Mouse (Mus musculus): ENCODE measurements around the gene B4galt5. TPM values are rescaled to one million over a fixed set of nuclear protein-coding genes. Genes with fewer than 3 reads are reported as not detected.

B4galt5 gene
- total and polyA plus RNA-seq, 3 experiments = 12.5 to 17.6 (median 13.5) TPM

DNA sequence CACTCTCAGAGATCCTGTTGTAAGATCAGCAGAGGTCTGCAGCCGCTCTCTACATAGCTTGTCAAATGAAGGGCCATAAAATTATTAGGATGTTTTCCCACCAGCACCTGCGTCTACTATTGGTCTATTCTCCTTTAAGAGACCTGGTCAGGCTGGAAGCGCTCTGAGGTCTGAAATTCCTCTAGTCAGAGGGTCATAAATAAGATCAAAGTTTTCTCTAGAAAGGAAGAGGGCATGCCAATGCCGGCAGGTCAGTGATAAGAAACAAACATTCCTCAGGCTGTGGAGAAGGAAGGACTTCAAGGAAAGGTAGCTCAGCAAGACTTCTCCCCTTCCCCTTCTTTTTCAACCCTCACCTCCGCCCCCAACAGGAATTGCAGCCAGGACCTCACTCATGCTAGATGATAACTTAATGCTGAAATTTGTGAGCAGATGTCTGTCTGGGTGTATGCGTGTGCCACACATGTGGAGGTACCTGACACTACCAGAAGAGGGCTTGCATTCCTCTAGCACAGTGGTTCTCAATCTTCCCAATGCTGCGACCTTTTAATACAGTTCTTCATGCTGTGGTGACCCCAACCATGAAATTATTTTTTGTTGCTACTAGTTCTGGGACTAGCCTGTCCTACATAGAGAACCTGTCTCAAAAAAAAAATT lies 3.3 kb downstream of the B4galt5 start:
- Histone ChIP-seq H3K4me3 (replicated peaks in 1 of 3; ENCODE audit: low read depth in 2 of 3, low read length in 2 of 3, poor library complexity in 1 of 3) (no peak overlapping the region), H3K9me3 (replicated peaks; ENCODE audit: low read length) (no peaks in the 10 kb centered on the region), H3K4me2 (ENCODE audit: insufficient read depth, low read depth, poor library complexity, severe bottlenecking) (no peak overlapping the region), H3K36me3 (replicated peaks in 1 of 2; ENCODE audit: control insufficient read depth in 1 of 2, insufficient read depth in 1 of 2, low read length in 1 of 2) (peaks cover 0 to 31% of the 10 kb centered on the region in 2 experiments), H3K27ac (ENCODE audit: insufficient read depth, low read depth) (no peak overlapping the region), H3K9ac (ENCODE audit: insufficient read depth, low read depth) (no peak overlapping the region), H3K79me2 (replicated peaks; ENCODE audit: control insufficient read depth, extremely low read depth, insufficient read depth, poor library complexity, severe bottlenecking) (peaks cover 52% of the 10 kb centered on the region), H3K27me3 (replicated peaks) (no peaks in the 10 kb centered on the region), H3K4me1 (ENCODE audit: control insufficient read depth in 1 of 2, insufficient read depth in 2 of 2) (peaks cover 20 to 71% of the 10 kb centered on the region in 2 experiments)
- in situ Hi-C loops (cut with MboI; ENCODE audit: low pct_ligation_motif_present, low pct_unique_long_range_greater_than_20kb, low sequenced_read_pairs) = no loop called here
- TF ChIP-seq IRF4 (IDR thresholded peaks at IDR 0.05; ENCODE audit: low read depth, low read length) (no peak), CTCF (conservative IDR thresholded peaks at IDR 0.05 in 1 of 2, IDR thresholded peaks at IDR 0.05 in 1 of 2; ENCODE audit: low read depth in 2 of 2, low read length in 2 of 2) (peak in 1 of 2 experiments; percentile 19; a peak in 1 of 4 replicates), MAX (IDR thresholded peaks at IDR 0.05; ENCODE audit: low read length) (0 out of 2 replicates have a peak, but pooled peaks have one; percentile 0)
- DNase-seq (ENCODE audit: extremely low read depth) = no peak
- dilution Hi-C loops (cut with MboI; ENCODE audit: extremely low pct_ligation_motif_present, extremely low pct_unique_long_range_greater_than_20kb, low sequenced_read_pairs) = no loop called here

DNA sequence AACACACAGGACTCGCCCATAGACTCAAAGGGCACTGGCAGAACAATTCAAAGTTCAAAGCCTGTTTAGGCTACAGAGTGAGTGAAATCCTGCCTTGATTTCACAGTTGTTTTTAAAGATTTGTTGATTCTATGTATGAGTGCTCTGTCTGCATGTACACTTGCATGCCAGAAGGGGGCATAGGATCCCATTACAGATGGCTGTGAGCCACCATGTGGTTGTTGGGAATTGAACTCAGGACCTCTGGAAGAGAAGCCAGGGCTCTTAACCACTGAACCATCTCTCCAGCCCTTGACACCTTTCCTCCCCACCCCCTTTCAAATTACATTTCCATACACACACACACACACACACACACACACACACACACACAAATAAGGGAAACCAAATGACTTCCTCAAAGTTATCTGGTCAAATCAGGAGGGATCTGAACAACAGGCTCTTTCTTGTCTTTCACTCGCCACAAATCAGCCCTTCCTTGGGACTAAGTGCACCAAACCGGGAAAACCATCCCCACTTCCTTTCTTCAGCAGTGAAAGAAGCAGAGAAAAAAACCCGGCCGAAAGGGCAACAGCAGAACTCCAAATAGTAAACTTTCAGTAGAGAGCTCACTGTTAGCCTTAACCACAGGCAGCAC lies 4.0 kb downstream of the B4galt5 start:
- dilution Hi-C loops (cut with MboI; ENCODE audit: extremely low pct_ligation_motif_present, extremely low pct_unique_long_range_greater_than_20kb, low sequenced_read_pairs) (no loop called here), in situ Hi-C loops (cut with MboI; ENCODE audit: low pct_ligation_motif_present, low pct_unique_long_range_greater_than_20kb, low sequenced_read_pairs) (no loop called here)
- Histone ChIP-seq H3K27ac (ENCODE audit: insufficient read depth, low read depth) (no peak overlapping the region), H3K27me3 (replicated peaks) (no peaks in the 10 kb centered on the region), H3K9ac (ENCODE audit: insufficient read depth, low read depth) (no peak overlapping the region), H3K4me2 (ENCODE audit: insufficient read depth, low read depth, poor library complexity, severe bottlenecking) (no peak overlapping the region), H3K4me3 (replicated peaks in 1 of 3; ENCODE audit: low read depth in 2 of 3, low read length in 2 of 3, poor library complexity in 1 of 3) (no peak overlapping the region), H3K4me1 (ENCODE audit: control insufficient read depth in 1 of 2, insufficient read depth in 2 of 2) (peaks cover 14 to 71% of the 10 kb centered on the region in 2 experiments), H3K36me3 (replicated peaks in 1 of 2; ENCODE audit: control insufficient read depth in 1 of 2, insufficient read depth in 1 of 2, low read length in 1 of 2) (peaks cover 0 to 31% of the 10 kb centered on the region in 2 experiments), H3K79me2 (replicated peaks; ENCODE audit: control insufficient read depth, extremely low read depth, insufficient read depth, poor library complexity, severe bottlenecking) (peaks cover 53% of the 10 kb centered on the region), H3K9me3 (replicated peaks; ENCODE audit: low read length) (no peaks in the 10 kb centered on the region)
- no peak for DNase-seq (ENCODE audit: extremely low read depth)
- peak; percentile 55 for TF ChIP-seq SMC3 (IDR thresholded peaks at IDR 0.05; ENCODE audit: low read depth, low read length)
- no peak for TF ChIP-seq PAX5 (IDR thresholded peaks at IDR 0.05; ENCODE audit: low read length)
- TF ChIP-seq MAX (IDR thresholded peaks at IDR 0.05; ENCODE audit: low read length) = 0 out of 2 replicates have a peak, but pooled peaks have one; percentile 11
- TF ChIP-seq RAD21 (IDR thresholded peaks at IDR 0.05; ENCODE audit: low read depth, low read length) = peak; percentile 34
- peak in 1 of 2 experiments; percentile 64; a peak in 2 of 4 replicates for TF ChIP-seq CTCF (conservative IDR thresholded peaks at IDR 0.05 in 1 of 2, IDR thresholded peaks at IDR 0.05 in 1 of 2; ENCODE audit: low read depth in 2 of 2, low read length in 2 of 2)
- no peak for TF ChIP-seq JUND (conservative IDR thresholded peaks at IDR 0.05; ENCODE audit: low read depth, low read length)
- 0 out of 2 replicates have a peak, but pooled peaks have one; percentile 34 for TF ChIP-seq SIN3A (IDR thresholded peaks at IDR 0.05; ENCODE audit: low read length)

GRCm38 (mm10) chr2:167343369-167344140 lies 5.4 kb downstream of the B4galt5 start:
- peaks cover 0 to 34% of the 10 kb centered on the region in 2 experiments for H3K36me3 ChIP-seq (replicated peaks in 1 of 2; ENCODE audit: control insufficient read depth in 1 of 2, insufficient read depth in 1 of 2, low read length in 1 of 2)
- no peaks in the 10 kb centered on the region for H3K27me3 ChIP-seq (replicated peaks)
- no peaks in the 10 kb centered on the region for H3K9me3 ChIP-seq (replicated peaks; ENCODE audit: low read length)
- peaks cover 64% of the 10 kb centered on the region for H3K79me2 ChIP-seq (replicated peaks; ENCODE audit: control insufficient read depth, extremely low read depth, insufficient read depth, poor library complexity, severe bottlenecking)
- no peak overlapping the region for H3K4me3 ChIP-seq (replicated peaks in 1 of 3; ENCODE audit: low read depth in 2 of 3, low read length in 2 of 3, poor library complexity in 1 of 3)
- dilution Hi-C loops (cut with MboI; ENCODE audit: extremely low pct_ligation_motif_present, extremely low pct_unique_long_range_greater_than_20kb, low sequenced_read_pairs) (no loop called here), in situ Hi-C loops (cut with MboI; ENCODE audit: low pct_ligation_motif_present, low pct_unique_long_range_greater_than_20kb, low sequenced_read_pairs) (no loop called here)
- H3K9ac ChIP-seq (ENCODE audit: insufficient read depth, low read depth) = no peak overlapping the region
- no peak for DNase-seq (ENCODE audit: extremely low read depth)
- peak overlapping the region; percentile 6; the same call in 1 of the 2 replicates for H3K4me2 ChIP-seq (ENCODE audit: insufficient read depth, low read depth, poor library complexity, severe bottlenecking)
- H3K27ac ChIP-seq (ENCODE audit: insufficient read depth, low read depth) = 0 out of 2 replicates have a peak overlapping the region, but pooled peaks have one; percentile 22
- H3K4me1 ChIP-seq (ENCODE audit: control insufficient read depth in 1 of 2, insufficient read depth in 2 of 2) = peaks cover 13 to 78% of the 10 kb centered on the region in 2 experiments
- TF ChIP-seq POLR2AphosphoS2 (IDR thresholded peaks at IDR 0.05; ENCODE audit: low read depth, low read length) = no peak
- no peak for TF ChIP-seq CHD2 (IDR thresholded peaks at IDR 0.05; ENCODE audit: low read length)
- TF ChIP-seq MAZ (IDR thresholded peaks at IDR 0.05; ENCODE audit: low read depth, low read length) = no peak
- no peak for TF ChIP-seq MXI1 (IDR thresholded peaks at IDR 0.05; ENCODE audit: low read depth, low read length)
- TF ChIP-seq RCOR1 (conservative IDR thresholded peaks at IDR 0.05; ENCODE audit: low read depth, low read length) = no peak
- no peak for TF ChIP-seq UBTF (IDR thresholded peaks at IDR 0.05; ENCODE audit: low read depth, low read length)
- no peak for TF ChIP-seq USF2 (conservative IDR thresholded peaks at IDR 0.05; ENCODE audit: low read depth, low read length)
- TF ChIP-seq CHD1 (IDR thresholded peaks at IDR 0.05; ENCODE audit: low read depth, low read length) = no peak
- no peak for TF ChIP-seq KAT2A (IDR thresholded peaks at IDR 0.05; ENCODE audit: insufficient replicate concordance, low read length)
- TF ChIP-seq ZMIZ1 (IDR thresholded peaks at IDR 0.05; ENCODE audit: low read depth, low read length) = no peak
- no peak for TF ChIP-seq TBP (conservative IDR thresholded peaks at IDR 0.05; ENCODE audit: low read depth, low read length)
- no peak for TF ChIP-seq ZC3H11A (IDR thresholded peaks at IDR 0.05; ENCODE audit: low read depth, low read length)
- no peak for TF ChIP-seq MAFK (IDR thresholded peaks at IDR 0.05; ENCODE audit: insufficient replicate concordance, low read length)
- no peak for TF ChIP-seq MYC (IDR thresholded peaks at IDR 0.05; ENCODE audit: low read depth, low read length)
- TF ChIP-seq SMC3 (IDR thresholded peaks at IDR 0.05; ENCODE audit: low read depth, low read length) = no peak
